Mouse (Mus musculus): ENCODE data around the gene Casz1.

- no peak for TF ChIP-seq TAL1 (IDR thresholded peaks at IDR 0.05; ENCODE audit: low read length)
- TF ChIP-seq GATA1 (IDR thresholded peaks at IDR 0.05; ENCODE audit: low read length): no peak
Measured at GRCm38 (mm10) chr4:148971613-148972242, 167.5 kb downstream of the Casz1 start.
